Mouse (Mus musculus) embryonic fibroblast, embryonic 13.5 days (primary cell): ENCODE results near the gene Ntrk3.

Source experiments
- CTCF ChIP-seq: IDR thresholded peaks from 2 replicates; pipeline ENCODE4 v1.5.1; 2011; ENCODE audit warnings: mild to moderate bottlenecking, control low read depth, low read length, moderate library complexity, borderline replicate concordance; ENCODE audit not compliant: insufficient read depth
- POLR2A ChIP-seq: IDR thresholded peaks from 2 replicates; pipeline ENCODE4 v1.6.1; 2011; ENCODE audit warnings: low read depth, mild to moderate bottlenecking, control low read depth, low read length, moderate library complexity

DNA sequence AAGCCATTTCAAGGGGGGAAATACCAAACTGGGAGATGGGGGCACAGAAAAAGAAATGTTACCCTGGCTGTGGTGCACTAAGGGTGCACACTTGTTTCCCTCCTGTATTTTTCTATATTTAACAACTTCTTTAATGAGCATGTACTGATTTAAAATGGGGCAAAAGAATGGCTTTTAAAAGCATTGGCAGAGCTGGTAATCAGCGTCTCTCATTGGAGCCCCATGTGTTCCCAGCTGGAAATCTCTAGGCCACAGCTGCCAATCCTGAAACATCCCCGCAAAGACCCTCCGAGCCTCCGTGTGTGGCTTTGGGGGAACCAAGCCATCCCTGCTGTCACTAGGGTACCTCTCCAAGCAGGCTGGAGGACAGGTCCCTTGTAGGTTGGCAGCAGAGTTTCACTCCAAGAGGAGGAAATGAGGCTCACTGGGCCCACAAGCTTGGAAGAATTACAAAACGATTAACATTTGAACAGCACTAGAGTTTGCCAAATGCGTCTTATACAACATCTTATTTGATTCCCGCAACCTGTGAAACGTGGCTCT lies 16.7 kb upstream of the Ntrk3 start:
- no peak for TF ChIP-seq POLR2A
- no peak for TF ChIP-seq CTCF
